Mouse (Mus musculus): Measurements from ENCODE around the gene Ly86.

Gene Ly86

GRCm38 (mm10) chr13:37459022-37459421, 114.0 kb downstream of the Ly86 start:
- no peak for DNase-seq (ENCODE audit: low spot score)

GRCm38 (mm10) chr13:37459957-37460930, 115.2 kb downstream of the Ly86 start:
- DNase-seq (ENCODE audit: low spot score): no peak

GRCm38 (mm10) chr13:37462049-37462702, 117.2 kb downstream of the Ly86 start:
- no peak for DNase-seq (ENCODE audit: low spot score)

GRCm38 (mm10) chr13:37465710-37466109, 120.7 kb downstream of the Ly86 start:
- DNase-seq (ENCODE audit: low spot score): no peak

- no peak for DNase-seq (ENCODE audit: low spot score)
Observed at GRCm38 (mm10) chr13:37467795-37468194, 122.8 kb downstream of the Ly86 start.

Measured in c-Kit-positive CD71-positive TER-119-positive erythroid progenitor cells, embryonic 14.5 days (primary cell).